Mouse (Mus musculus): ENCODE results near the gene Slc25a41. TPM values are rescaled to one million over a fixed set of nuclear protein-coding genes. Genes with fewer than 3 reads are reported as not detected.
A peak's percentile ranks its signal among the peaks of the same experiment; 100 is the strongest.

Slc25a41 gene
- polyA plus RNA-seq, 1 experiment from 2014 or later, result 0.26 TPM

- Histone ChIP-seq H3K9me3 (replicated peaks) (no peaks in the 10 kb centered on the region), H3K27ac (no peak overlapping the region), H3K4me1 (peaks cover 24% of the 10 kb centered on the region), H3K4me3 (replicated peaks) (0 out of 2 replicates have a peak overlapping the region, but pooled peaks have one; percentile 97), H3K9ac (no peak overlapping the region), H3K36me3 (peaks cover 11% of the 10 kb centered on the region), H3K27me3 (peaks cover 3% of the 10 kb centered on the region; the same call in 1 of the 2 replicates), H3K4me2 (peak overlapping the region; percentile 66)
- WGBS, result 82% methylated on average over 4 of the region's 4 CpGs
- no peak for ATAC-seq (replicated peaks; ENCODE audit: low FRiP score)
Observed at GRCm38 (mm10) chr17:57032854-57033253, 8.6 kb downstream of the Slc25a41 start.

- Histone ChIP-seq H3K36me3 (peaks cover 21% of the 10 kb centered on the region), H3K9ac (peak overlapping the region; percentile 50), H3K9me3 (replicated peaks) (no peaks in the 10 kb centered on the region), H3K4me3 (replicated peaks) (peak overlapping the region; percentile 97), H3K4me2 (peak overlapping the region; percentile 66), H3K4me1 (peaks cover 28% of the 10 kb centered on the region), H3K27me3 (no peaks in the 10 kb centered on the region; the same call in 1 of the 2 replicates), H3K27ac (peak overlapping the region; percentile 91)
- under 1% methylated on average over 38 of the region's 38 CpGs for WGBS
- peak; percentile 95 for ATAC-seq (replicated peaks; ENCODE audit: low FRiP score)
Observed at GRCm38 (mm10) chr17:57031661-57032420, 9.6 kb downstream of the Slc25a41 start.

GRCm38 (mm10) chr17:57030931-57031660, 10.4 kb downstream of the Slc25a41 start, which contains the start of gene Khsrp:
Khsrp (minus strand) TSS chr17:57031522.
- no peaks in the 10 kb centered on the region for H3K9me3 ChIP-seq (replicated peaks)
- peak within 1 kb of the TSS; percentile 93 for H3K27ac ChIP-seq
- H3K9ac ChIP-seq, result peak within 1 kb of the TSS; percentile 100
- under 1% methylated on average over 83 of the region's 99 CpGs for WGBS
- peak within 1 kb of the TSS; percentile 97 for H3K4me3 ChIP-seq (replicated peaks)
- H3K4me2 ChIP-seq, result peak within 1 kb of the TSS; percentile 87
- H3K27me3 ChIP-seq, result no peaks in the 10 kb centered on the region; the same call in 1 of the 2 replicates
- no peak for ATAC-seq (replicated peaks; ENCODE audit: low FRiP score)
- H3K36me3 ChIP-seq, result peaks cover 29% of the 10 kb centered on the region
- H3K4me1 ChIP-seq, result peaks cover 28% of the 10 kb centered on the region

- H3K9me3 ChIP-seq (replicated peaks), result no peaks in the 10 kb centered on the region
- no peaks in the 10 kb centered on the region for H3K27me3 ChIP-seq
- H3K27ac ChIP-seq, result peak overlapping the region; percentile 93; the same call in 1 of the 2 replicates
- WGBS, result 21% methylated on average over 8 of the region's 8 CpGs
- peak overlapping the region; percentile 100 for H3K9ac ChIP-seq
- H3K4me3 ChIP-seq (replicated peaks), result peak overlapping the region; percentile 97
- H3K36me3 ChIP-seq, result peaks cover 43% of the 10 kb centered on the region
- H3K4me1 ChIP-seq, result peaks cover 28% of the 10 kb centered on the region
- peak overlapping the region; percentile 87 for H3K4me2 ChIP-seq
- ATAC-seq (replicated peaks; ENCODE audit: low FRiP score), result no peak
Observed at GRCm38 (mm10) chr17:57029691-57030090, 11.8 kb downstream of the Slc25a41 start.

GRCm38 (mm10) chr17:57027471-57027870, 14.0 kb downstream of the Slc25a41 start:
- Histone ChIP-seq H3K27me3 (no peaks in the 10 kb centered on the region), H3K4me2 (no peak overlapping the region), H3K27ac (no peak overlapping the region), H3K9me3 (replicated peaks) (no peaks in the 10 kb centered on the region), H3K4me1 (peaks cover 26% of the 10 kb centered on the region), H3K4me3 (replicated peaks) (no peak overlapping the region), H3K9ac (no peak overlapping the region), H3K36me3 (peaks cover 65% of the 10 kb centered on the region)
- ATAC-seq (replicated peaks; ENCODE audit: low FRiP score), result no peak
- 92% methylated on average over 4 of the region's 4 CpGs for WGBS

GRCm38 (mm10) chr17:57020960-57021359, 20.5 kb downstream of the Slc25a41 start:
- Histone ChIP-seq H3K4me3 (replicated peaks) (no peak overlapping the region), H3K4me2 (no peak overlapping the region), H3K36me3 (peaks cover 67% of the 10 kb centered on the region), H3K27ac (no peak overlapping the region), H3K27me3 (no peaks in the 10 kb centered on the region), H3K9ac (no peak overlapping the region), H3K4me1 (no peaks in the 10 kb centered on the region), H3K9me3 (replicated peaks) (no peaks in the 10 kb centered on the region)
- ATAC-seq (replicated peaks; ENCODE audit: low FRiP score), result no peak
- WGBS, result 88% methylated on average over 5 of the region's 5 CpGs

- Histone ChIP-seq H3K27ac (no peak overlapping the region), H3K9me3 (replicated peaks) (no peaks in the 10 kb centered on the region), H3K4me1 (no peaks in the 10 kb centered on the region), H3K4me2 (no peak overlapping the region), H3K27me3 (no peaks in the 10 kb centered on the region), H3K36me3 (peaks cover 54% of the 10 kb centered on the region), H3K4me3 (replicated peaks) (no peak overlapping the region), H3K9ac (no peak overlapping the region)
- 87% methylated on average over 2 of the region's 2 CpGs for WGBS
- no peak for ATAC-seq (replicated peaks; ENCODE audit: low FRiP score)
Observed at GRCm38 (mm10) chr17:57019693-57020092, 21.8 kb downstream of the Slc25a41 start.

- peak overlapping the region; percentile 94 for H3K27ac ChIP-seq
- 73% methylated on average over 13 of the region's 13 CpGs for WGBS
- no peaks in the 10 kb centered on the region for H3K27me3 ChIP-seq
- peaks cover 17% of the 10 kb centered on the region for H3K36me3 ChIP-seq
- peaks cover 24% of the 10 kb centered on the region for H3K4me1 ChIP-seq
- 0 out of 2 replicates have a peak, but pooled peaks have one; percentile 2 for ATAC-seq (replicated peaks; ENCODE audit: low FRiP score)
- peak overlapping the region; percentile 65; the same call in 1 of the 2 replicates for H3K9ac ChIP-seq
- peak overlapping the region; percentile 92 for H3K4me2 ChIP-seq
- no peaks in the 10 kb centered on the region for H3K9me3 ChIP-seq (replicated peaks)
- peak overlapping the region; percentile 68 for H3K4me3 ChIP-seq (replicated peaks)
Observed at GRCm38 (mm10) chr17:57012245-57012795, 29.1 kb downstream of the Slc25a41 start.

- peaks cover 24% of the 10 kb centered on the region for H3K4me1 ChIP-seq
- H3K36me3 ChIP-seq, result peaks cover 25% of the 10 kb centered on the region
- peak within 1 kb of the TSS; percentile 65 for H3K9ac ChIP-seq
- peak; percentile 92 for ATAC-seq (replicated peaks; ENCODE audit: low FRiP score)
- H3K4me2 ChIP-seq, result peak within 1 kb of the TSS; percentile 92
- H3K4me3 ChIP-seq (replicated peaks), result peak within 1 kb of the TSS; percentile 68
- WGBS, result under 1% methylated on average over 51 of the region's 51 CpGs
- H3K9me3 ChIP-seq (replicated peaks), result no peaks in the 10 kb centered on the region
- H3K27ac ChIP-seq, result peak within 1 kb of the TSS; percentile 94
- no peaks in the 10 kb centered on the region for H3K27me3 ChIP-seq
Observed at GRCm38 (mm10) chr17:57011236-57012141, 30.0 kb downstream of the Slc25a41 start, which contains the start of the genes Gtf2f1 and Gm17949. Gtf2f1 (minus strand) TSS chr17:57011288. Gm17949 (plus strand) TSS chr17:57011469.

- Histone ChIP-seq H3K27me3 (no peaks in the 10 kb centered on the region), H3K36me3 (peaks cover 32% of the 10 kb centered on the region), H3K4me3 (replicated peaks) (peak overlapping the region; percentile 68), H3K9me3 (replicated peaks) (no peaks in the 10 kb centered on the region), H3K9ac (peak overlapping the region; percentile 65), H3K4me2 (peak overlapping the region; percentile 92), H3K27ac (peak overlapping the region; percentile 94), H3K4me1 (peaks cover 24% of the 10 kb centered on the region)
- peak; percentile 41 for ATAC-seq (replicated peaks; ENCODE audit: low FRiP score)
- 0% methylated on average over 19 of the region's 19 CpGs for WGBS
Observed at GRCm38 (mm10) chr17:57010911-57011235, 30.6 kb downstream of the Slc25a41 start.

Data from kidney, embryonic 15.5 days (tissue).